Mouse (Mus musculus) thymus, adult 2 months (tissue): ENCODE results near the gene Pepd.

Experiments
- CTCF ChIP-seq: fragments of 200-500 bp; IDR thresholded peaks from 2 replicates; pipeline ENCODE4 v1.5.1; 2012; ENCODE audit warnings: mild to moderate bottlenecking, control low read depth, low read length, moderate library complexity, borderline replicate concordance; ENCODE audit not compliant: control insufficient read depth, poor library complexity, insufficient read depth; ENCODE audit errors: extremely low read depth
- POLR2A ChIP-seq: fragments of 200-500 bp; IDR thresholded peaks from 2 replicates; pipeline ENCODE4 v1.6.1; 2012; ENCODE audit warnings: mild to moderate bottlenecking, low read length, control low read depth, moderate library complexity; ENCODE audit not compliant: control insufficient read depth, poor library complexity, insufficient read depth; ENCODE audit errors: extremely low read depth

GRCm38 (mm10) chr7:35043266-35043817, 131.2 kb downstream of the Pepd start:
- TF ChIP-seq CTCF (no peak), POLR2A (no peak)
